Mouse (Mus musculus) liver, embryonic 14.5 days (tissue): ENCODE measurements around the gene Slc51b. TPM values are rescaled to one million over a fixed set of nuclear protein-coding genes. Genes with fewer than 3 reads are reported as not detected.

Experiments used
- ATAC-seq: fragments of 200-750 bp; cut with Nextera tagmentation; 2 replicates; pipeline ENCODE4 v1.8.0; 2017; ENCODE audit warnings: moderate number of reproducible peaks, mild to moderate bottlenecking, moderate library complexity; ENCODE audit not compliant: insufficient read depth
- DNase-seq, 3 experiments: peaks; one replicate each; pipeline ENCODE4 v3.0.0-alpha.2; 2012 to 2013; ENCODE audit warnings: low read depth in 3 of 3, low spot score in 3 of 3
- H3K27ac ChIP-seq: fragments of 300-500 bp; sonication (generic); 2 replicates; pipeline ENCODE4 v1.5.1; 2014; ENCODE audit warnings: moderate library complexity, mild to moderate bottlenecking, control low read depth, inconsistent platforms
- H3K27me3 ChIP-seq: fragments of 300-500 bp; sonication (generic); 2 replicates; pipeline ENCODE4 v1.6.1; 2014; ENCODE audit warnings: mild to moderate bottlenecking, low read length, moderate library complexity; ENCODE audit not compliant: control insufficient read depth, insufficient read depth
- H3K36me3 ChIP-seq: fragments of 300-500 bp; sonication (generic); replicated peaks from 2 replicates; pipeline ENCODE4 v1.6.1; 2014; ENCODE audit warnings: low read depth; ENCODE audit not compliant: control insufficient read depth, insufficient read depth
- H3K4me1 ChIP-seq, 2 experiments: fragments of 200-500 bp in 1 of 2; fragments of 300-500 bp in 1 of 2; sonication (generic) in 1 of 2; replicated peaks; 2 replicates each; pipeline ENCODE4 v1.6.1; 2012 to 2014; ENCODE audit warnings: antibody characterized with exemption in 1 of 2, inconsistent platforms in 1 of 2, low read length in 1 of 2; ENCODE audit not compliant: control insufficient read depth in 2 of 2, insufficient read depth in 2 of 2
- H3K4me2 ChIP-seq: fragments of 300-500 bp; sonication (generic); 2 replicates; pipeline ENCODE4 v1.6.1; 2014; ENCODE audit warnings: low read depth, mild to moderate bottlenecking, control low read depth, moderate library complexity
- H3K4me3 ChIP-seq, 2 experiments: fragments of 200-500 bp in 1 of 2; fragments of 300-500 bp in 1 of 2; sonication (generic) in 1 of 2; 2 replicates each; pipeline ENCODE4 v1.5.1; 2012 to 2014; ENCODE audit warnings: low read depth in 2 of 2, low read length in 2 of 2, mild to moderate bottlenecking in 2 of 2, control low read depth in 1 of 2, inconsistent platforms in 1 of 2, moderate library complexity in 1 of 2; ENCODE audit not compliant: insufficient read depth in 1 of 2
- H3K9ac ChIP-seq: fragments of 300-500 bp; sonication (generic); replicated peaks from 2 replicates; pipeline ENCODE4 v1.6.1; 2014; ENCODE audit warnings: mild to moderate bottlenecking, control low read depth, moderate library complexity
- H3K9me3 ChIP-seq: fragments of 300-500 bp; sonication (generic); 2 replicates; pipeline ENCODE4 v1.6.1; 2016; ENCODE audit warnings: low read length, mixed read lengths; ENCODE audit not compliant: control insufficient read depth
- CTCF ChIP-seq: IDR thresholded peaks from 2 replicates; pipeline ENCODE4 v1.5.1; 2016; ENCODE audit warnings: antibody characterized with exemption, low read depth, control low read depth
- EP300 ChIP-seq: IDR thresholded peaks from 2 replicates; pipeline ENCODE4 v1.6.1; 2016; ENCODE audit warnings: antibody characterized with exemption, low read depth
- WGBS: fragments of 180-500 bp; shearing (Covaris S2); extraction: QIAGEN DNeasy Blood & Tissue Kit; methylation state at CpG from one replicate; pipeline ENCODE4 v1.1.7; 2014; ENCODE audit not compliant: insufficient replicate concordance; 5-methylcytosine and 5-hydroxymethylcytosine counted together
- polyA plus RNA-seq, 2 experiments: library from polyadenylated mRNA; depleted of rRNA in 1 of 2; stranded (reverse) in 1 of 2; unstranded in 1 of 2; fragments of >200 nt; fragmentation: Nextera tagmentation in 1 of 2; extraction: Ambion mirVana in 1 of 2; gene quantifications; 2 replicates each; pipeline versions ENCODE4 v1.2.1 to v1.2.3; 2012 to 2014

Slc51b gene
- polyA plus RNA-seq (2012; rRNA removed) (0.04 TPM in 1 of 2 replicates, not detected in the other), polyA plus RNA-seq (2014; fragmentation: Nextera tagmentation; extraction: Ambion mirVana) (not detected in 2 replicates)

- no peak within 1 kb of the TSS for H3K27ac ChIP-seq
- no peaks in the 10 kb centered on the region for H3K36me3 ChIP-seq
- no peaks in the 10 kb centered on the region for H3K27me3 ChIP-seq
- DNase-seq, result no peak
- no peak for ATAC-seq
- no peak within 1 kb of the TSS for H3K4me2 ChIP-seq
- H3K4me3 ChIP-seq, result no peak within 1 kb of the TSS
- no peak within 1 kb of the TSS for H3K9ac ChIP-seq
- no peaks in the 10 kb centered on the region for H3K4me1 ChIP-seq
- no peak for TF ChIP-seq CTCF
- TF ChIP-seq EP300, result no peak
- no peaks in the 10 kb centered on the region for H3K9me3 ChIP-seq
- 69% methylated on average over 11 of the region's 11 CpGs for WGBS
Observed at GRCm38 (mm10) chr9:65422760-65423501, at the start of gene Slc51b. Gene Slc51b, minus strand, starts transcription at chr9:65422955.

- no peaks in the 10 kb centered on the region for H3K9me3 ChIP-seq
- no peaks in the 10 kb centered on the region; a peak in 2 of 4 replicates for H3K4me1 ChIP-seq
- WGBS, result 64% methylated on average over 11 of the region's 11 CpGs
- H3K9ac ChIP-seq, result no peak overlapping the region
- no peak for TF ChIP-seq CTCF
- no peak for TF ChIP-seq EP300
- H3K4me2 ChIP-seq, result no peak overlapping the region
- ATAC-seq (no peak), DNase-seq (no peak)
- H3K27me3 ChIP-seq, result no peaks in the 10 kb centered on the region
- peaks cover 4% of the 10 kb centered on the region for H3K36me3 ChIP-seq
- H3K27ac ChIP-seq, result no peak overlapping the region
- H3K4me3 ChIP-seq, result no peak overlapping the region
Observed at GRCm38 (mm10) chr9:65467686-65468085, 44.9 kb upstream of the Slc51b start.

DNA sequence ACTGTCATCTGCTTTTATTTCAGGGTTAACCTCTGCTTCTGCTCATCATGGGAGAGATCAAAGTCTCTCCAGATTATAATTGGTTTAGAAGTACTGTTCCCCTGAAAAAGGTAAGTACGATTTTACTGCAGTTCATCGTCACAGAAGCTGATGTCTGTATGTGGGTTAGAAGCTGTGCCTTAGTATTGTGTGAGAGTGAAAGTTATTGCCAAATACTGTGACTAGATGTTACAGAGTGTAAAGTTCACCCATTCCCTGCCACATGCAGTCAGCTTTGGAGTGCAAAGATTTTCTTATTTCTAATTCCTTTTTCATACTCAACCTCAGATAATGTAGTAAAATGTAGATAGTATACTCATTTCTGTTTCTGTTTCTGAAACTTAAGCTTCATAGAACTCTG lies 42.5 kb upstream of the Slc51b start:
- no peaks in the 10 kb centered on the region for H3K27me3 ChIP-seq
- no peaks in the 10 kb centered on the region for H3K9me3 ChIP-seq
- peaks cover 2 to 11% of the 10 kb centered on the region in 2 experiments for H3K4me1 ChIP-seq
- TF ChIP-seq CTCF, result no peak
- TF ChIP-seq EP300, result no peak
- no peak overlapping the region for H3K4me3 ChIP-seq
- no peak overlapping the region for H3K9ac ChIP-seq
- H3K27ac ChIP-seq, result no peak overlapping the region
- ATAC-seq (no peak), DNase-seq (no peak)
- 71% methylated on average over 2 of the region's 2 CpGs for WGBS
- H3K36me3 ChIP-seq, result peaks cover 4% of the 10 kb centered on the region
- no peak overlapping the region for H3K4me2 ChIP-seq

GRCm38 (mm10) chr9:65464161-65464560 lies 41.4 kb upstream of the Slc51b start:
- no peak for TF ChIP-seq CTCF
- no peak for TF ChIP-seq EP300
- DNase-seq (no peak), ATAC-seq (no peak)
- Histone ChIP-seq H3K4me1 (peaks cover 2 to 11% of the 10 kb centered on the region in 2 experiments), H3K36me3 (peaks cover 4% of the 10 kb centered on the region), H3K4me3 (no peak overlapping the region), H3K27ac (no peak overlapping the region), H3K4me2 (no peak overlapping the region), H3K27me3 (no peaks in the 10 kb centered on the region), H3K9me3 (no peaks in the 10 kb centered on the region), H3K9ac (no peak overlapping the region)
- WGBS, result 74% methylated on average over 6 of the region's 6 CpGs

DNA sequence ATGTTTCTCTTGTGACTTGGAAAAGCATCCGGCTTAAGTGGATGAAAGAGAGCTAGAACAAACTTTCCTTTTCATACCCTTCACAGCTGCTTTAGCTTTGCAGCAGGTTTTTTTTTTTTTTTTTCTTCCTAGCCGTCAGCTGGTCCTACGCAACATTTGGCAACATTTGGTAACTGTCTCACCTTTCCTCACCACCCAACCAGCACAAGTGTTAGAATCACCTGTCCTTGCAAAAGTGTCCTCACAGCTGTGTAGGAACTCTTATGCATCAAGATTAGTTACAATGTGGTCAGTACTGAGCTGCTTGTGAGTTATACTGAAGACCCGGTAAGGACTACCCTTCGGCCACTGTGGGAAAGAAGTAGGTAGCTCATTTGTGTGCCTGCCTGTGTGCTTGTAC lies 39.8 kb upstream of the Slc51b start:
- Histone ChIP-seq H3K27ac (no peak overlapping the region), H3K4me1 (peaks cover 2 to 11% of the 10 kb centered on the region in 2 experiments), H3K27me3 (no peaks in the 10 kb centered on the region), H3K4me3 (no peak overlapping the region), H3K9ac (no peak overlapping the region), H3K36me3 (peaks cover 4% of the 10 kb centered on the region), H3K9me3 (no peaks in the 10 kb centered on the region), H3K4me2 (no peak overlapping the region)
- 79% methylated on average over 5 of the region's 5 CpGs for WGBS
- TF ChIP-seq EP300, result no peak
- TF ChIP-seq CTCF, result no peak
- ATAC-seq, result no peak
- no peak for DNase-seq
